Mouse (Mus musculus) testis, postnatal 14 days (tissue): ENCODE data around the gene Fam210b.

Experiments
- DNase-seq: peaks from one replicate; pipeline ENCODE4 v3.0.0; 2021; ENCODE audit warnings: low spot score

Fam210b gene

DNA sequence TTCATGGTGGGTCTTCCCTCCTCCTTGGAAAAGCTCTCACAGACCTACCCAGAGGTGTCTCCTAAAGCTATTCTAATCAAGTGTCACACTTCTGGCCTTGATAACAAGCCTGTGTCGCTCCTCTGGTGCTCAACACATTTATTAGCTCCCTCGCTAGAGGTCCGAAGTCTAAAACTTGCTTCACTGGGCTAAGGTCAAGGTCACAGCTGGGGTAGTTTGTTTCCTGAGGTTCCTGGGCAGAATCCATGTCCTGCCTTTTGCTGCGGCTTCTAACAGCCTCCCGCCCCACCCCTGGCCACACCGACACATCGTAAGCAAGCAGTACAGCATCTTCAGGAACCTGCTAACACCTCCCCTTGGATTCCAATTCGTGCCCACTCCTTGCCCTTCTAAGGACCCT is 5.4 kb downstream of the Fam210b start:
- no peak for DNase-seq

DNA sequence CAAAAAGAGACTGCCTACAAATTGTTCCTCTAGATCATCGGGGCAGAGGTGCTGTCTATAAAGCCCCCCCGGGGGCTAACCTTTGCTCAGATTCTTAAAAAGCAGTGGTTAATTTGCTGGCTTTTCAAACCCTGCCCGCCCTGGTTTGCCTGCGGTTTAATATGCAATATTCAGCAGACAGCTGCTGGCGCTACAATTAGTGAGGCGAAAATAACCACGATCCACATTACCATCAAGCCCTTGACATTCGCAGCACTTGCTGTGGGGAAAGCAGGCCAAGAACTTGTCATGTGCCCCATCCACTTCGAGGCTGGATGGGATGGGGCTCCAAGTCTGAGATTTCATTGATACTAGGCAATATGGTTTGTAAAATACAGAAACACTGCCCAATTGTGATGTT is 7.9 kb downstream of the Fam210b start:
- no peak for DNase-seq

DNA sequence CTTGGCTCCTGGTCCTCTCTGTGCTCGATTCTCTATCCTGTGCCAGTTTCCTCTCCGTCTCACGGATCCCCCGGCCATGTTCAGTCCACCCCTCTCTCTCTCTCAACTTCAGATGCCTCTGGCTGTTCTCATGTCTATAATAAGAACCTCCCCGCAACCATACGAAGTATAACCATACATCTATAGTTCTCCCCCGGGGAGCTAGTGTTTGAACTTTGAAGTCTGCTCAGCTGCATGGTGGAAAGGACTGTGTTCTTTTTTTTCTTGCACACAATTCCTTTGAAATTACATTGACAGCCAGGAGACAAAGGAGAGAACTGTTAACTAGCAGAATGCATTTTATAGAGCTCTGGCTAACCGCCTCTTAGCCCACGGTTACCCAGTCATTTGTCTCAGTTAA is 9.4 kb downstream of the Fam210b start:
- DNase-seq: no peak

DNA sequence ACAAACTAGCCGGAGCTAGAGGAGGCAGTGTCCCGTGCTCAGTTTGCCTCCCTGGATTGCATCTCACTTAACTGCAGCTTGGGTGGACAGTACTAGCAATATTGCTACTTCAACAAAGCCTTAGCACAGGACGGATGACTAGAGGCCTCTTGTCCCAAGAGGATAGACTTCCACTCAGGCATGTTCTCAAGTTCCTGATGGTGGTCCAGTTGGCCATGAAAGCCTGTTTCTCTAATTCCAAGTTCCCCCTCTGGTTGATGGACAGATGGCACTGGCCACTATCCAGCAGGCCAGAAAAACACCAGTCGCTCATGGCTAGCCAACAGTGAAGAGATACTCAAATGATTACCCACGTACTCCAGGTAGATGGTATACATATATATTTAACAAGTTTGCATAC is 10.5 kb downstream of the Fam210b start:
- DNase-seq: no peak

DNA sequence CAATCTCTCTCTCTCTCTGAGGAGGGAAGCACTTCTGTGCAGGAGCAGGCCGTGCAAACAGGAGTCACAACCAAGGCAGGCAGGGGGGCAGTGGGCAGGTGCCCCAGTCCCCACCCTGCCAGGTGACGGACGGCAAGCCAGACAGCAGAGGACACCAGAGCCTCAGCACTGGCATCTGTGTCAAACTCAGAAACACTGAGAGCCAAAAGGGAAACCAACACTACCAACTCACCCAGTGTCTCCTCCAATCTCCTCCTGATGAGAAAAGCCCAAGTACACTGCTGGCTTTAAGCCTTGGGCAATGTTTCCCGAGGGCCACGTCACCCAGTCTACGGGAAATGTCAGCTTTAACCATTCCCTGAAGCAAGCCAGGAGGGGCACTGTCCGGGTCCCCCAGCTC is 17.8 kb downstream of the Fam210b start:
- DNase-seq: no peak

DNA sequence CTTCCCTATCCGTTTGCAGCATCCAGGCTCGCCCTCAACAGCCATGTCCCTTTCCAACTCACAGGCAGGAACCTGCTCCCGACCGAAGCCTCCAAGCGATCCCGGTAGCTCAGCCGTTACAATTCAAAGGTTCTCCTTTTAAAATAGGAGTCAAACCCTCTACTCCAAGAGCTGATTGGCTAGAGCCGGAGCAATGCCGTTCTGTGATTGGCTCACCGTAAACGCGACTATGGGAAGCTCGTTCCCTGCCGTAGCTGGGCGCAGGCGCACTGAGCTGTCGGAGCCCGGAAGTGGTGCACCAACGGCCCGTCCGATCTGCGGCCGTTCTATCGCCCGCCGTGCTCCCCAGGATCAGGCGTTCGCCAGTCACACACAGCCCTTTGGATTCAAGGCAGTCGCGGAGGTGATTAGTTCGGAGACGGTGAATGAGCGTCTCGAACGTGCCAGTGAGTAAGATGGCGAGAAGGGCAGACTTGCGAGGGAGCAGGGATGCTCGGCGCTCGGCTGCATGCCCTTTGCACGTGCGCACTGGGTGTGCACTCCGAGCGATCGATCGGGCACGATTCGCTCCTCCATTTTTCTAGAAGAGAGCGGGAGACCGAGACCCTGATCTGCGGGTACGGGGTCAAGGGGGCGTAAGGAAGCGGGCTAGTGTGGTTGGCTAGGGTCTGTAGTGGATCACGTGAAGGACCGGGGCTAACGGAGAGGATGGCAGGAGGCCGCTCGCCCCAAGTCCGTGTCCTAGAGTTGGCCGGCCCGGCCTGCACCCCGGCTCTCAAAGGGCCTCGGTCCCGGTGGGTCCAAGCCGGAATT is 25.3 kb downstream of the Fam210b start, which contains the start of the genes Aurka and Cstf1:
TSS of gene Aurka (minus strand) at position 125 of the 813 bp plus-strand sequence.
TSS of gene Cstf1 (plus strand) at position 271 of the 813 bp plus-strand sequence.
- peak; percentile 97 for DNase-seq

DNA sequence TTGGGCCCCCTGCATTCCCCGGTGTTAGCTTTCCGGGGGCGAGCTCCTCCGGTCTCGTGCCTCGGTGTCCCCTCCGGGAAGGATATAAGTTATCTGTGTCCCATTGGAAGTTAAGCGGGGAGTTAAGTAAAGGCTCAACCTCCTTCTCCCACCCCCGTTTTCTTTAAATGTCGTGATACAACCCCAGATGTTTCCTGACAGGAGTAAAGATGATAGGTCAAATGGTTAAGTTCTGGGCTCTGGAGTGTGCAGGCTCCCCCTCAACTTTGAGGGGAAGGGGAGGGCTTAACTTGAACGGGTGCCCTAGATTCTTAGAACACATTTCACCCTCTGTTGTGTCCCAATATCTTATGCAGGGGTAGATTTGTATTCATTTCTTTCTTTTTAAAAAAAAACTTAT is 25.9 kb downstream of the Fam210b start:
- DNase-seq: no peak

DNA sequence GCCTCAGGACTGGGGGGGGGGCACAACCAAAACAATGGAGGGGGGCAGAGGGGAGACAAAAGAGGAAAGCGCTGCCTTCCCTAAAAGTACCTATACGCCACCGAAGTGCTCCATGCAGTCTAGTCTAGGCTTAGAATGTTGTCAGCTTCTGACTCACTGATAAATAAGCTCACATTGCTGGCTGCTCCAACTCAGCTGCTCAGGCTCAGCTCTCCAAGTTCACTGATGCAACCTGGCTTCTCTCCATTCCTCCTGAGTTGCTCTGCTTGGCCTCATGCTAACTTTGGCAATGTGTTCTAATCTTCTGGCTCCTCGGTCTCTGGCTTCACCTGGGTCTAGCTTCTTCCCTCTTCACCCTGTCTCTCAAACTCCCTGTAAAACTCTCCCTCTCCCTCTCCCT is 31.2 kb downstream of the Fam210b start:
- DNase-seq: no peak

DNA sequence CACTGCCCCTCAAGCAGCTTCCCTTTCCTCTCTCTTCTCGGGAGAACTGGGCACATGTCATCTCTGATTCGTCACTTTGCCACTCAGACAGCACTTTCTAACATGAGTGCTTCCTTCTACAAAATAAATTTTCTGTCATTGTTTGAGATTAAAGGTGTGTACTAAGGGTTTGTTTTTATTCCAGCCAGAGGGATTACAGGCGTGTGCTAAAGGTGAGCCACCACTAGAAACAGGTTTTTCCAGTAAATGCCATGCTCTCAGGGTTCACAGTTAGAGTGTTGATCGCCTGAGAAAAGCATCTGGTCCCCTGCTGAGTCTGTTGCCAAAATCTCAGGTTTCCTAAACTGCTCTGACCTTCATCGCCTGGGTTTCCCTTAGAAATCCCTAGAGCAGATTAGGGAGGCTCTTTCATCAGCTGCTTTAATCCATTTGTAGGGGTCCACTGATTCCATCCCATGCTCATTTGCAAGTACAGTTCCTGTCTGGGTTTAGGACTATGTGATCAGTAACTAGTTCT is 31.7 kb downstream of the Fam210b start:
- no peak for DNase-seq

DNA sequence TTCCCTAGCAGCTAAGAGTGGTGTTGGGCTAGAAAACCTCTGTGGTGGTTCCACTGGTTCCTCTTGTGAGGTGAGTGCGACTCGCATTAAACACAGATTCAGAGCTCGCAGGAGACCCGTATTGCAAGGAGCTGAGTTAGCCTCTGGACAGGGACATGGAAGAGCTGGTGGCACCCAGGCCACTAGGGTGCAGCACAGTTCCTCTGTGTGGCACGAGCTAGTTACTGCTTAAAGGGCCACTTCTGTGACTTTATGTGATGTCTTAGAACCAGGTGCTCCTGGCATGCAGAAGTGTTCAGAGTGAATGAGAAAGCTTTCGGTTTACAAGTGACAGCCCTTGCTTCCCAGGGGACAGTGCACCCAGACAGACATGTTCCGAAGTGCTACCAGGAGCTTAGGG is 33.0 kb downstream of the Fam210b start:
- DNase-seq: no peak

DNA sequence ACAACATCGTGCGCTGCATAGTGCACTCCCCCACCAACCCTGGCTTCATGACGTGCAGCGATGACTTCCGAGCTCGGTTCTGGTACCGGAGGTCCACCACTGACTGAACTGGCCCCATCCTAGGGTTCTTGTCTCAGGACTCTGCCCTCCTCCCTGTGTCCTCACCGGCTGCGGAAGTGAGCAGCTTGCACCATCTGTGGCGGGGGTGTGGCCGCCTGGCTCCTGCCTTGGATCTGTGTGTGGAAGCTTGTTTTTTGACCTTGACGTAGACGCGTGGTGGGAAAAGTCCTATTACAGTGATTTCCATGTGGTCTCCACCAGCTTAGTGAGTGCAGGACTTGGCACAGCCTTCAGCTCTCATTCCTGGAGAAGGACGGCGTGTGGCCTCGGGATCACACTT is 35.1 kb downstream of the Fam210b start:
- no peak for DNase-seq

DNA sequence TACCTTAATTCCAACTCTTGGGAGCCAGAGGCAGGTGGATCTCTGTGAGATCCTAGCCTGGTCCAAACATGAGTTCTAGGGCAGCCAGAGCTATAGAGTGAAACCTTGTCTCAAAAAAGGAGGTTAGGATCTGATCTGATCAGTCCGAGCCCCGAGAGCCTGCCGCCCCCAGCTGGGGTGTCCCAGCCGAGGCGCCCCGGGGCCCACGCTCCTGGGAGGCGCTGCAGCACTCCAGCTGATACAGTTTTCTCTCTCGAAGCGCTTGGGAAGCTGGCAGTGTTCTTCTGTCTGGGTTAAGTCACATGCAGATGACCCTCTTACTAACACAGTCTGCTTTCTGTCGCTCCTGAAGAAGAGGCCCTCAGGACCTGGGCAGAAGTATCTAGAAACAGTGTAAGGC is 36.0 kb downstream of the Fam210b start:
- DNase-seq: no peak

DNA sequence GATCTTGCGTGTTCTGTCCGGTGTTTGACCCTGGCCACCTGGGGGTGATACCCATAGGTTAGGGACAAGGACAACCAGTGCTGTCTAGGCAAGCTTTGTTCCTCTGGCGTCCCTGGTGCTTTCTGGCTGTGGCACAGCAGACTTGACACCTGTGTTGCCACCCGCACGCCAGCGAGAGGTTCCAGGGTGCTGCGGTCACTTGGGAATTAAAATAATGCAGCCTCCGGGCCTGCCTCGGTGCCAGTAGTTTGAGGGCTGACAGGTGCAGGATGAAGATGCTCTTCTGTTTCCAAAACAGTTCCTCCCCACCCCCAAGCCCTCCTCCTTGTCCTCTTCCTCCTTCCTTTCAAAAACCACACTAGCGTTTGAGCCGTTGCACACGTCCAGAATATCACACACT is 36.5 kb downstream of the Fam210b start:
- DNase-seq: no peak

DNA sequence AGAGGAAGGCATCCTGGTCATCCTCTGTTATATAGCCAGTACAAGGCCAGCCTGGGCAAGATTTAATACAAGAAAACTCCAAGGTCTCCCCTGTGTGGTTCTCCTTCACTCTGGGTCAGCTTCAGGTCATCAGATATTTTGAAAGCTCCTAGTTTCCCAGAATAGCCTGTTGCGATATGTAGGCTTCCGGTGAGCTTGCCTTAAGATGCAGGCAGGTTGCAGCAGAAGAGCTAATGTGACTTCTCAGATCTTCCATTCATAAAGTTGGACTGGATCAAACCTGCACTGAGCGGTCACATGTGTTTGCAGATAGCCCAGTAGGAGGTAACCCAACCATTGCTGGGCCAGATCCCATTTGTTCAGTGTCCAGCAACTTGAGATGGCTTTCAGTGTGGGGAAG is 39.4 kb downstream of the Fam210b start:
- DNase-seq: no peak

DNA sequence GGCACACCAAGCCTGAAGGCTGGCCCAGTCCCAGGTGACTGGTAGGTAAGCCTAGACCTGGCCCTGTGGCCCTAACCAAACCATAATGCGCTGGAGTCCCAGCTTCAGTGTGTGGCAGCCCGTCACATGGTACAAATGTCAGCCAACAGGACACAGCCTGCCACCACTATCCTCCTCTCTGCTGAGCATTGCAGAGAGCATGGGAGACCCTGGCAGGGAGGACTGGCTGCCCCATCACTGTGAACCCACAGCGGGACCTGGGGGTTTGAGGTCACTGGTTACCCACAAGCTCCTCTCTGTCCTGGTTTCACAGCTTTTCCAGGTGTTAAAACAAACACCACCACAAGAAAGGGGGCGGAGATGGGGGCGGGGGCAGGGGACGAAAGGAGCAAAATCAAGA is 45.0 kb downstream of the Fam210b start:
- no peak for DNase-seq

DNA sequence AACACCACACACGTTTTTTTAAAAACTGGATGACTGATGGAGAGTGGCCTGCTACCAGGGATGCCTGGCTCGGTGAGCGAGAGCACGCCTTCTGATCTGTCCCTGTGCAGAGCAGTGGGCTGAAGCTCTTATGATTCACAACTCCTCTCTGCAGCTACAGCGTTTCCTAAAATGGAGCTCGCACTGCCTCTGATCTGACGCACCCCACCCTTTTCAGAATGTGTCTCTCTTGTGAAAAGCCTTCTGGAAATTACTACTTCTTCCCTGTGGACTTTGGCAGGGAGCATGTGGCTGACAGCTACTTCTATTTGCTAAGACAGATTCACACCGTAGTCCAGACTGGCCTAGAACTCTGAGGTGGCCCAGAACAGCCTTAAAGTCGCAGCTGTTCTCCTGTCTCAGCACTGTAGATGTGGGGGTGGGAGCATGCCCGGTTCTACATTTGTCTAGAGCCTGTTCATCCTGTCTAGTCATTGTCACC is 46.7 kb downstream of the Fam210b start:
- DNase-seq: no peak

DNA sequence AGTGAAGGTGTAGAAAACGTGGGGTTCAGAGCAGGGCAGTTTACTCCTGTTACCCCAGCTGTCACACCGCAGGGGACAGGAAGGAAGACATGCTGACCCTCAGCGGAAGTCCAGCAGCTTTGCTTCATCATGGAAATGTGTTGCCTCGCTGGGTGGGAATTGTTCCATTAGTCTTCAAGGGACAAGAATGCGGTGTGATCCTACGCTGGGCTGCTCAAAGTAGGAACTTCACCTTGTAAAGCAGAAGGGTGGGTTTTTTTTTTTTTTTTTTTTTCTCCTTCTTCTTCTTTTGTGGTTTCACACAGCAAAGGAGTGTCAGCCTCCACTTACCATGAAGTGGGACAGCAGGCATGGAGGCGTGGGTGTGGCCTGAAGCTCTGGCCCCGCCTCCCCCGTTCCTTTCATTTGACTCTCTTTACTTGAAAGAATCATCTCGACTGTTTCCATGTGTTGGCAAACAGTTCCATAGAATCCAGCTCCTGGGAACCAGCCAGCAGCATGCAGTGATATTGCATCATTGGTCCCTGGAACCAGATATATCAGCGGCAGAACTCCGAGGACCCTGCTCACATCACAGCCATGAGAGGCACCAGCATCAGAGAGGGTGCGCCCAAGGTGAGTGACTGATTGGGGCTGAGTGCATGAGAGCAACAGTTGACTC is 48.2 kb downstream of the Fam210b start, which contains the start of gene Cass4:
TSS of gene Cass4 (plus strand) at position 404 of the 661 bp plus-strand sequence.
- no peak for DNase-seq

DNA sequence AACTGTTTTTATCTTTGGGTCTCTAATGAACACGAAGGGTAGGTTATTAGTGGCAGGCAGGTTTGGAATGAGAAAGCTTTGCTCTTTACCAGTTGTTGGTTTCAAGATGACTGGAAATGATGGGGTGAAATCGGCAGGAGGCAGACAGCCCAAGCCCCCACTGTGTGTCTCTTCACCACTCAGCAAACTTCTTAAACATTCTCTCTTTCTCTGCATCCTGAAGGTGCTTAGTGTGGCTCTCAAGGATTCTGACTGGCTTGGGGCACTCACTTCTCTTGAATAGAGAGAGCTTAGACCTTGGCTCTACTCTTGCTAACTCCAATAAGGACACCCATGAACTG is 48.7 kb downstream of the Fam210b start:
- no peak for DNase-seq

DNA sequence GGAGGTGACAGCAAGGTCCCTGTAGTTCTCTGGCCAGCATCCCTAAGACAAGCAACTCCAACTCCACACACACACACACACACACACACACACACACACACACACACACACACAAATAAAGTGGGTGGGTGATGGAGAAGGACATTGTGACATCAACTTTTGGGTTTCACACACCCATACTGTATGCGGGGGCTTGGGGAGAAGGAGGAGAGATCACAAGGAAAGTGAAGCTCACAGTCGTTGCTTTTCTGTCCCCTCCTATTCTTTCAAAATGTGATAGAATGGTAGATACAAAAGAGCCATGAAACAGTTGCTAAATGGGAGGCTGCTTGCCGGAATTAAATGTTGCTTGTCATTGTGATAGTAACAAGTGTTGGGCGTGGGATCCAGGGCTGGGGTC is 49.3 kb downstream of the Fam210b start:
- DNase-seq: peak; percentile 41

DNA sequence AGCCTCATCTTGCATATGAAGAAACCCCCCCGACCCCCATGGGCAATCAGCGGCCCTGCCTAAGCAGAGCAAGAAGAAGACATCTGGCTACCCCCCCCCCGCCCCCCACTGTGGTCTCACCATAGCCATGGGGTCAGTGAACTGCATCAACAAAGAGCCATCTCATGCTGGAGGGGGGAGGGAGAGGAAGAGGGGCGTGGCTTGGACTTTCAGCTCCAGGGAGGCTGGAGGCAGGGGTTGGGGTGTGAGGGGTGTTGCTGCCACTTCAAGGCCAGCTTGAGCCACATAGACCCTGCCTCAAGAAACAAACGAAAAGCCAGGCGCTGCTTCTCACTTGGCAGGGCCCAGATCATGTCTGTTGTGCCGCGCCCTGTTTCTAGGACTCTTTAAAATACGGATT is 50.6 kb downstream of the Fam210b start:
- no peak for DNase-seq

DNA sequence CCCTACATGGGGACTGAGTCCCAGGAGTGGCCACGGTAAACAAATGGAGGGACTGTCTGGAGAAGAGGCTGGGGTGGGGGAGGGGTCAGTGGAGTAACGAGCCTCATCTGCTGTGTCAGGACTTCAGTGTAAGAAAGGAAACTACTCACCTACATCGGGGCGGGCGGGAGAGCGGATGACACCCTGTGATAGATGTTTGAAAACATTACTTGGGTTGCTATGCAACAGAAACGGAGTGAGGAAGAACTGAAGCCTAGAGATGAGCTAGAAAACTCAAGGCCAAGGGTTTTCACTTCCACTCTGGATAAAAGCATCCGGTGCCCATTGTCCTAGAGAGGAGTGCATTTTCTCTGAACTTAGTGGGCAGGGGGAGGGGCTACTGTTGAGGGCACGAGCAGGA is 54.5 kb downstream of the Fam210b start:
- no peak for DNase-seq

DNA sequence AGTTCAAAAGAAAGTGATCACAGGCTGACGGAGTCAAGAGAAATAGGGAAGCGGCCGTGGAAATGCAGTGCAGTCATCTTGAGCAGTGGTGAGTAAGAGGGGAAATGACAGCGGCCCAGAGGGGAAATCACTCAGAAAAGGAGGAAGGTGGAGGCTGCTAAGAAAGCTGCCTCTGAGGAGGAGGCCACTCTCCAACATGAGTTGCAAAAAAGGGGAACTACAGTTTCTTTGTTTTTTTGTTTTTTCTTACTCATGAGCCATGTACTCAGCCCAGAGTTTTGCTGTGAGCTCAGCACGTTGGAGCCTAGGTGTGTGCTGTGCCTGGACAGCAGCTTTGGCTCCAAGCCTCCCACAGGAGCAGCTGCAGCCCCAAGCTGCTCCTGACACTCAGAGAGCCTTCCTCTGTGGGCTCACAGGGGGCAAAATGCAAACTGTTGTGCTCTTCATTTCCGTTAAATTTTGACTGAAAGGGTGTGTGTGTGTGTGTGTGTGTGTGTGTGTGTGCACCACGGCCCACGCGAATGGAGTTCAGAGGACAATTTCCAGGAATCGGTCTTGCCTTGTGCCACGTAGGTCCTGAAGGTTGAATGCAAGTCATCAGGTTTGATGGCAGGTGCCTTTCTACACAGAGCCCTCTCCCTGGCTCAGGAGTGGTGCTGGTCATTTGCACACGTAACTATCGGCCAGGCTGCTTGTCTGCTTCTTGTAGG is 55.9 kb downstream of the Fam210b start:
- DNase-seq: no peak

DNA sequence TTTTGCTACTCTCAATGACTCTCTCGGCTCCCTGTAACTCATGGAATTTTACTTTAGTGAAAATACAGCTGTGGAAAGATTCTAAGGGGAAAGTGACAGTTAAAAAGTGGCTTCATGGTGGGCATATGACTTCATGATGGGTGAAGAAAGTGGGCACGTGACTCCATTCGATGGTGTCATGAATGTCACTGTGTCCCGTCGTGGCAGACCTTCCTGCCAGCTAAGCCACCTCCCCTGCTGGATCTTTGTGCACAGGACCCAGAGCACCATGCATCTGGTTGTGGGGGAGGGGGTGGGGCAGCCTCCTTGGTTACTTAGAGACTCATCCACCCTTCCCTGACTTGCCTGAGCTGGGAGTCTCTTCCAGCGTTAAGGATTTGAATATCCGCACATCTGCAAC is 58.9 kb downstream of the Fam210b start:
- DNase-seq: no peak
